Mouse (Mus musculus): ENCODE data around the gene Rgp1. TPM values are rescaled to one million over a fixed set of nuclear protein-coding genes. Genes with fewer than 3 reads are reported as not detected.

The Rgp1 gene
- total RNA-seq, 2 experiments from 2014 or later = 6.7 to 28.7 TPM

GRCm38 (mm10) chr4:43561436-43561996, 17.0 kb upstream of the Rgp1 start:
- 0 out of 2 replicates have a peak, but pooled peaks have one; percentile 23 for ATAC-seq (replicated peaks; ENCODE audit: low FRiP score, low TSS enrichment, poor library complexity, severe bottlenecking)

GRCm38 (mm10) chr4:43561997-43562768, 16.3 kb upstream of the Rgp1 start, which contains the start of the genes Creb3 and Tln1:
Gene Creb3 (plus strand): TSS chr4:43562332.
Gene Tln1 (minus strand): TSS chr4:43562691.
- ATAC-seq (replicated peaks; ENCODE audit: low FRiP score, low TSS enrichment, poor library complexity, severe bottlenecking) = peak; percentile 77

- ATAC-seq (replicated peaks; ENCODE audit: low FRiP score, low TSS enrichment, poor library complexity, severe bottlenecking) = no peak
Observed at GRCm38 (mm10) chr4:43562769-43563600, 15.5 kb upstream of the Rgp1 start.

DNA sequence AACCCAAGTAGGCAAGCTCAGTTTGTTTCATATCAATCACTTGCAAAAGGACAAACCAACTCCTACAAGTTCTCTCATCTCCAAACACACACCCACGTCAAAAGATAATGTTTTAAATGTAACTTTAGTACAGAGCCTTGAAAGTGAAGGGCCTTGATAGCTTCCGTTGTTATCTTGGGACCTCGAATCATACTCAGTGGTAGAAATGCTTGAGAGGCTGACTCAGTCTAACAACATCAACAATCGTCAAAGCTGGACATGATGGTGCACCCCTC, 15.0 kb upstream of the Rgp1 start:
- 0 out of 2 replicates have a peak, but pooled peaks have one; percentile 8 for ATAC-seq (replicated peaks; ENCODE audit: low FRiP score, low TSS enrichment, poor library complexity, severe bottlenecking)

- no peak for ATAC-seq (replicated peaks; ENCODE audit: low FRiP score, low TSS enrichment, poor library complexity, severe bottlenecking)
Observed at GRCm38 (mm10) chr4:43564231-43564630, 14.3 kb upstream of the Rgp1 start.

DNA sequence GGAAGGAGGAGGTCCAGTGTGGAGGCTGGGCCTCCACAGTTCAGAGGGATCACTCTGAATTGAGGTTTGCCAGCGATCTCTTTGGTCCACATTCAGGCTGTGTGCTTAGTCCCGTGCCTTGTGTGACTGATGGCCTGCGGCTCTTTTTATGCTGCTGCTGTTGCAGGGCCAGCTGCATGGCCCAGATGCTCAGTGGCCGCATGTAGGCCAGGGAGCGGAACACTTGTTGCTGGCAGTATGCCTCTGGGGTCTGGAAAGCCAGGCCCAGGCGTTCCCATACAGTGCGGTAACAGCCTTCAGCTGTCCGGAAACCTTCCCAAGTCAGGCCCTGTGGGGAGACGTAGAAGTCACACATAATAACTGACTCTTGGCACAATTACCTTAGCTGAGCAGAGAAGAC, 11.4 kb upstream of the Rgp1 start:
- ATAC-seq (replicated peaks; ENCODE audit: low FRiP score, low TSS enrichment, poor library complexity, severe bottlenecking) = no peak

- ATAC-seq (replicated peaks; ENCODE audit: low FRiP score, low TSS enrichment, poor library complexity, severe bottlenecking) = no peak
Observed at GRCm38 (mm10) chr4:43571395-43572045, 7.0 kb upstream of the Rgp1 start.

DNA sequence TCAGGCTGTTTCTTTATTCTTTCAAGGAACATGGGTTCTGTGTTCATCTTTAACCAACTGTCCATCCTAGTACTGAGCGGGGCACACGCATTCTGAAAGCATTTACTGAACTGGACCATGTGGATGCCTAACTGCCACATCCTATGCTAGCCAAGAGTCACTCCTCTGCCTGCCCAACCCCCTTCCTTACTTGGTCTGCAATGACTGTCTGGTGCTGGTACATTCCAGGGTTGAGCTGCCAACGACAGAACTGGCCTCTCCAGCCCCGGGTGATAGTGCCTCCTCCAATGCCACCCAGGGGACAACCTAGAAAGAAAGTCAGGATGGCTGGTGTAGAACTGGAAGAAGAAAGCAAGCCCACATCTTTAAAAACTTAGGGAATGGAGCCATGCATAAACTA, 5.0 kb upstream of the Rgp1 start:
- ATAC-seq (replicated peaks; ENCODE audit: low FRiP score, low TSS enrichment, poor library complexity, severe bottlenecking) = no peak

- no peak for ATAC-seq (replicated peaks; ENCODE audit: low FRiP score, low TSS enrichment, poor library complexity, severe bottlenecking)
Observed at GRCm38 (mm10) chr4:43575356-43575755, 3.2 kb upstream of the Rgp1 start.

GRCm38 (mm10) chr4:43577237-43577881, 1.2 kb upstream of the Rgp1 start:
- no peak for ATAC-seq (replicated peaks; ENCODE audit: low FRiP score, low TSS enrichment, poor library complexity, severe bottlenecking)

GRCm38 (mm10) chr4:43579256-43579655, 741 bp downstream of the Rgp1 start:
- no peak for ATAC-seq (replicated peaks; ENCODE audit: low FRiP score, low TSS enrichment, poor library complexity, severe bottlenecking)

DNA sequence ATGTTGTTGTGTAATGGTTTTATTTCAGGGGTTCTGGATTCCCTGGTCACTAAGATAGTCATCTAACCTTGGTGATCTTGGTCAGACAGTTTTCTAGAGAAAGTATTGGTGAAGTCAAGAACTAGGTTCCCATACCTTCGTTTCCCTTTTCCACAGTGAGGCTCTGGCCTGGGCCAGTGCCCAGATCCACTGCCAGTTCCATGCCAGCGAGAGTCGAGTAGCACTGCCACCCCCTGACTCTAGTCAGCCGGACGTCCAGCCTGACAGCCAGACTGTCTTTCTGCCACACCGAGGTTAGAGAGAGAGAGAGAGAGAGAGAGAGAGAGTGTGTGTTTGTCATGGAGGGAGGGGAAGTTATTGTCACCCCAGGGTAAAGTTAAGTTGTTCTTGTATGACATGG, 1.2 kb downstream of the Rgp1 start:
- no peak for ATAC-seq (replicated peaks; ENCODE audit: low FRiP score, low TSS enrichment, poor library complexity, severe bottlenecking)

DNA sequence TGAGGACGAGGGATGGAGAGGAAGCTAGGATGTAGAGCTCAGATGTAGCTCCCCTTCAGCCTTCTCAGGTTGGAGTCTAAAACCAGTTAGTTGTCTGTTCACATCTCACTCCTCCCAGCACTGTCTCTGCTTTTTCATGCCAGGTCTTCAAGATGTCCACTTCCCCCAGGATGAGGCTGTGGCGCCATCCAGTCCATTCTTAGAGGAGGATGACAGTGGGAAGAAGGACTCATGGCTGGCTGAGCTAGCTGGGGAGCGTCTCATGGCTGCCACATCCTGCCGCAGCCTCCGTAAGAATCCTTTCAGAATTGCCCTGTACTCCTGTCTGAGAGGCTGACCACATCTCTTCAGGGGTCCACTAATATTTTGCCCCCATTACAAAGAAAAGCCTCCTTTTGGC, 2.2 kb downstream of the Rgp1 start:
- no peak for ATAC-seq (replicated peaks; ENCODE audit: low FRiP score, low TSS enrichment, poor library complexity, severe bottlenecking)

GRCm38 (mm10) chr4:43581381-43581780, 2.9 kb downstream of the Rgp1 start:
- no peak for ATAC-seq (replicated peaks; ENCODE audit: low FRiP score, low TSS enrichment, poor library complexity, severe bottlenecking)

- no peak for ATAC-seq (replicated peaks; ENCODE audit: low FRiP score, low TSS enrichment, poor library complexity, severe bottlenecking)
Observed at GRCm38 (mm10) chr4:43582241-43582640, 3.7 kb downstream of the Rgp1 start.

DNA sequence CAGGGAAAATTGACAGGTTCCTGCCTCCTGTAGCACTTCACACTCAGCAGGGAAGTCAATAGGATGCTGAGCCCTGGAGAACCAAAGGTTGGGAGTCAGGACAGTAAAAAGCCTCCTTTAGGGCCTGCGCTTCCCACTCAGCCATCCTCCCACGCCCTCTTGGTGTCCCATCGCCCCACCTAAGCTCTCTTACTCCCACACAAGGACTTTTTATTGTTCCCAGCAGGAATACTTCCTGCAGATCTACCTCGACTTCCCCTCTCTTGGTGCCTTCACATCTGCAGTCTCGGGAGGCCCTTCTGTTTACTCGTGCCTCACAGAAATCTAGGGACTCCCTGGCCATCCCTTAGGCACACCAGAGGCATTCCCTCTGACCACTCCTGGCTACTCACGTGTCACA, 4.9 kb downstream of the Rgp1 start:
- no peak for ATAC-seq (replicated peaks; ENCODE audit: low FRiP score, low TSS enrichment, poor library complexity, severe bottlenecking)

DNA sequence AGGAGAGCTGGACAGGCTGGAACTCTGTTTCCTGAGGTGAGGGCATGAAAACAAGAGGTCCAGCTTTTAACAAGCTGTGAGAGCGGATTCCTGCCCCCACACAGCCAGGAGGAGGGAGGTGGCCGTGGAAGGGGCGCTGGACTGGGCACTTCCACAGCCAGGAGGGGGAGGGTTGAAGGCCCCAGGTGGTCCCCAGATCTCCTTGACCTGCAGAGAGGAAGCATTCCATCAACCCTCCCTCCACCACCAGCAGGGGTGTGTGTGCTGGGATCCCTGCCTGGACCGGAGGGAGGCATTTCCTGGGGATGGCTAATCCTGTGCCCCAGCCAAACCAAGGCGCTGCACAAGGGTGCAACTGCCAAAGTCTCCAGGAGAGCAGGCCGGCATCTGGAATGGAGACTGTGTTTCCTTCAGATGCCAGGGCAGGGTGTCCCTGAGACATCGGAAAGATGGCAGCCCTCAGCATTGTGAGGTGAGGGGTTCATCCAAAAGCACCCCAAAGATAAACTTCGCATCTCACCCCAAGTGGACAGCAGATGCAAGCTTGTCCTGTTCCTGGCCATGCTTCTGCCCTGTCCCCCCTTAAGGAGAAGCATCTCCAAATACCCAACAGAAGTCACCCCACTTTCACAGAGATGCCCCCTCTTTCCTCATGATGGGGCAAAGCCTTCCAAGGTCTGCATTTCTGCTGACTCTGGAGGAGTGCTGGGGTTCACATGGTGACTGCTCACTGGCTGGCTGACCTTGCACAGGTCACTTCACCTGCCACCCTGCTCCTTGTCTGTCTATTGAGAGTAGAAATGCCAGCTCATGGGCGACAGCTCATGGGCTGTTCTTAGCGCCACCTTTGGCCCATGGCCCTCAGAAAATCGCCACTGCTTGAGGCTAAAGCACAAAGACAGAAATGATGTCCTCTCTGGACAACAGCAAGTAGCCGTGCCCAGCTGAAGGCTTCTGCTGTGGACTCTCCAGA, 6.2 kb downstream of the Rgp1 start, which contains the start of gene Msmp:
Msmp (minus strand) TSS at position 51 of the 973 bp plus-strand sequence.
- ATAC-seq (replicated peaks; ENCODE audit: low FRiP score, low TSS enrichment, poor library complexity, severe bottlenecking) = no peak

DNA sequence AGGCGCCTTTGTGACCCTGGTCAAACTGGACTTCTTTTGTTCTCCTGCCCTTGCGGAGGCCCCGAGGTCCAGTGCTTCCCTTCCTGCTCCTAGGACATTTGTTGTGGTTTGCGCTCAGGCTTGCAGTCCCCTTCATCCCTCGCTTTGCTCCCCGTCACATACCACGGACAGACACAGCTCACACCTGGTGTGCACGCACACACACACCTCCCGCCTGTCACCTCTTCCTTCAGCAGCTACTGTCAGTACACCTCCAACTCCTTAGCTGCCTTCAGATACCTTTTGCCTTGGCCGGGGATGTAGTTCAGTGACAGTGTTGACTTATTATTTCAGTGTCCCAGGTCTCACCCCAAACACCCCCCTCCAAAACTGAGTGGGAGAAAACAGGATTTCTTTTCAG, 7.2 kb downstream of the Rgp1 start:
- no peak for ATAC-seq (replicated peaks; ENCODE audit: low FRiP score, low TSS enrichment, poor library complexity, severe bottlenecking)

Data from megakaryocyte-erythroid progenitor cell, adult 5-6 weeks (primary cell).